Mouse (Mus musculus) common myeloid progenitor, adult 5-6 weeks (primary cell): ENCODE data around the gene Zdhhc25. TPM values are rescaled to one million over a fixed set of nuclear protein-coding genes. Genes with fewer than 3 reads are reported as not detected.

ENCODE experiments used
- ATAC-seq: replicated peaks from 2 replicates; pipeline ENCODE4 v1.8.0; 2016; ENCODE audit warnings: low read depth, mild to moderate bottlenecking, moderate TSS enrichment, inconsistent platforms; ENCODE audit not compliant: poor library complexity, severe bottlenecking
- total RNA-seq: library from RNA; stranded (forward); fragments of 200-1000, 187-1606 nt; gene quantifications from 2 replicates; pipeline ENCODE4 v1.2.3, GENCODE M21; 2017

Zdhhc25 gene
- not detected in 2 replicates for total RNA-seq

DNA sequence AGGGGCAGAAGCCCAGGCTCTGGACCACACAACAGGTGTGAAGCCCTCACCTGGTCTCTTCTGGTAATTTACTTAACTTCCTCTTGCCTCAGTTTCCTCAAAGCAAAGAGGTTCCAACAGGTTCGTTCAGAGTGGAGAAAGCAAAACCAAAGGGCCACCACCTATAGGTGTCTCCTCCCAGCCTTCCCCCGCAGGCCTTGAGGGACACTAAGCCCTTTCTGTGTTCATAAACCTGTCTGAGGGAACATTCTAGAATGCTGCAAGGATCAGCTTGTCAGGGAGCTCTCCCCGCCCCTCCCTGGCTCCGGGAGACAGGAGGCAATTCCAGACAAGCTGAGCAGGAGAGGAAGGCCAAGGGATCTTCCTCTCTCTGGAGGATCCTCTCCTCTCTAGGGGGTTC is at the start of gene Zdhhc25:
TSS of gene Zdhhc25 (plus strand) at position 301 of the 400 bp plus-strand sequence.
- no peak for ATAC-seq

DNA sequence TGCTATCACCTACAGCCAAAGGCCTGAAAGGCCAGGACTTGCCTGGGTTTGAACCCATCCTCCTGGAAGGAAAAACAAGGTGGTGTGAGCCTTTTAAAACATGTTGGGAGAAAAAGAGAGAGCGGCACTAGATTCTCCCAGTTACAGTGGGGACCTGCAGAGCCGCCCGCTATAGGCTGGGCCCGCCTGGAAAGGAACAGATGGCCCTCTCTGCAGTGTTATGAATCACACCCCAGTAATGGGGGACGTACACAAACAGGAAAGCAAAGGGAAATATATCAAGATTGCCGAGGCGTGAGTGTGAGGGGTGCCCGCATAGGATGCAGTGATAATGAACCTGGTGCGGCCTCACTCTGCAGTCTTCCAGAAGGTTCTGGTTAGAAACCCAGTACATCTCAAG is 47.2 kb upstream of the Zdhhc25 start:
- ATAC-seq, result no peak

GRCm38 (mm10) chr15:88555476-88555875 is 44.6 kb upstream of the Zdhhc25 start:
- ATAC-seq, result no peak

GRCm38 (mm10) chr15:88560637-88561036 is 39.5 kb upstream of the Zdhhc25 start:
- no peak for ATAC-seq

DNA sequence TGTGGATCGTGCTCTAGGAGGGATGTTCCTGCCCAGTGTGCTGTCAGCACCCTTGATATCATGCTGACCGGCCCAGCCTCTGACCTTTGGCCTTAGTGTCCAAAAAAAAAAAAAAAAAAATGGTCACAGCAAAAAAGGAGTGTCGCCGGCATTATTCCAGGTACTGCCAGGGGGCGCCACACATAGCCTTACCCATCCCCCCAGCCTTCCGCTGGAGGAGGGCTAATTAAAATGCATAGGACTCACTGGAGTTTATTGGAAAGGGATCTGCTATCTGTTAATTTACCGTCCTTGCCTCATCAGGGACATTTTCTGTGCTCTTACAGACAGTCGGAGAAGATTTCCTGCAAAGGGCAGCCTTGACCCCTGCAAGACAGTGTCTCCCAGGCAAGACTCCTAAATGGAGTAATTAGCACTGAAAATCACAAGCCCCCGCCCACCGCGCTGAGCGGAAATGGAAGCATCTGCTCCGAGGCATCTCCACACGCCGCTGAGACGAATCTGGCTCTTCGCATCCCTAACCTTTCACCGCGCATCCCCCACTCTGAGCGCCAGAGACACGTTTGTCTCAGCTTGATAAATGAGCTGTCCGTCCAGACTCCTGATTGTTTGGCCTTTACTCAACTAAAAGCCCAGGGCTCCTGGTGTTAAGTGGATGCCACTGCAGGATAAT is 38.9 kb upstream of the Zdhhc25 start:
- no peak for ATAC-seq

DNA sequence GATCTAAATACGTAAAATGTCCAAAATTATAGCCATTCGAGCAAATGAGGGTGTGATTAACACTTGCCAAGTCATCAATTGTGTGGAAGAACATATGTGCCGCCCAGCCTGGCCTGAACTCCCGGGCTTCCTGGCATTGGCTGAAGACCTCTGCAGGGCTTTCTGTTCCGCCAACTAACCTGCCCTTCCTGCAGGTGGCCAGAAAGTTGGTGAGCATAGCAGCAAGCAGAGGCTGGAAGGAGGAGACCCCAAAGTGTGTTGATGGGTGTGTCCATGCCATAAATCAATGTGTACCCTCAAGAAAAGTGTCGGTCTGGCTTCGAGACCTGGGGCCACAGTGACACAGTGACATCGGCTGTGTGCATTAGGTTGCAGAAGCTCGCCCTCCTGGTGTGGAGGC is 34.8 kb upstream of the Zdhhc25 start:
- ATAC-seq, result no peak

- ATAC-seq, result no peak
These were observed 34.3 kb upstream of the Zdhhc25 start for GRCm38 (mm10) chr15:88565806-88566205.

DNA sequence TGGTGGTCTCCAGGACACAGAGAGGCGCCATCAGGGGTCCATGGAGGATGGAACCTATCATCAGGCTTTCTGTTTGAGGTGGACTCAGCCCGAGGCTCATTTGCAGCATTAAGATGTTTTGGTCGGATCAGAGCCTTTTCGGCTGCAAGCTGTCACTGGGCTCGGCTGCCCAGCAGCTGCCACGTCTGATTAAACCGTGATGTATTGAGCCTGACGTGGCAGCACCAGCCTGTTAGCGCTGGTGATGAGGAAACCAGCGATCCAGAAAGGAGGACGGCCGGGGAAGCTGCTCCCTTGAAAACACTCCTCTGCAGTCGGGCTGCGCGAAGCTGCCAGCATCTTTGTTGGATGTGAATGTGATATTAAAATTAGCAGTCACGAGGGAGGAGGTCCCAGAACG is 29.4 kb upstream of the Zdhhc25 start:
- no peak for ATAC-seq

- no peak for ATAC-seq
These were observed 20.6 kb upstream of the Zdhhc25 start for GRCm38 (mm10) chr15:88579461-88579860.

GRCm38 (mm10) chr15:88602496-88602895 is 2.4 kb downstream of the Zdhhc25 start:
- no peak for ATAC-seq

DNA sequence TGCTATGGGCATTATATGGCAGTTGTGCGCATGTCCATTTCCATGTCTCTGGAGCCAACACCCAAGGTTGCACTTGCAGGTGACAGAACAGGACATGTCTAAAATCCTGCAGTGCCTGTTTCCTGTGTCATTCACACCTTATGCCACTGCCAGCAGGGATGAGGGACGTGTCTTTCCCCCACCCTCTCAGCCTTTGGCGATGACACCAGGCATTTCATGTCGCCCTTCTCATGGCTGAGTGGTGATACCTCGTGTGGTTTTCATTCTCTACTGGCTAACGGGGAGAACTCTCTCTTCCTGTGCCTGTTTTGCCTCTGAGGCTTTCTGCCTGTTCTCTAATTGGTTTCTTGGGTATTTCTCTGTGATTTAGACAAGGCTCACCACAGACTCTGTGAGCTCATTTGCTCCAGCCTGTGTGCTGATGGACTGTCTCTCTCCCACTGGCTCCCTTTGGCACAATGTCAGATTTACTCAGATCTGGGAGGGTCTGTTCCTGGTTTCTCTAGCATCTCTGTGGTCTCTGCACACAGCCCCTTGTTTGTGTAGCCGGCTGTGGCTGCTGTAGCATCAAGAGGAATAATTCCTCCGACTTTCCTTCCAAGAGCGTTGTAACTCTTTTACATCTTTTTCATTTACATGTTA is 3.1 kb downstream of the Zdhhc25 start:
- no peak for ATAC-seq

- ATAC-seq, result no peak
These were observed 3.6 kb downstream of the Zdhhc25 start for GRCm38 (mm10) chr15:88603733-88604119.

DNA sequence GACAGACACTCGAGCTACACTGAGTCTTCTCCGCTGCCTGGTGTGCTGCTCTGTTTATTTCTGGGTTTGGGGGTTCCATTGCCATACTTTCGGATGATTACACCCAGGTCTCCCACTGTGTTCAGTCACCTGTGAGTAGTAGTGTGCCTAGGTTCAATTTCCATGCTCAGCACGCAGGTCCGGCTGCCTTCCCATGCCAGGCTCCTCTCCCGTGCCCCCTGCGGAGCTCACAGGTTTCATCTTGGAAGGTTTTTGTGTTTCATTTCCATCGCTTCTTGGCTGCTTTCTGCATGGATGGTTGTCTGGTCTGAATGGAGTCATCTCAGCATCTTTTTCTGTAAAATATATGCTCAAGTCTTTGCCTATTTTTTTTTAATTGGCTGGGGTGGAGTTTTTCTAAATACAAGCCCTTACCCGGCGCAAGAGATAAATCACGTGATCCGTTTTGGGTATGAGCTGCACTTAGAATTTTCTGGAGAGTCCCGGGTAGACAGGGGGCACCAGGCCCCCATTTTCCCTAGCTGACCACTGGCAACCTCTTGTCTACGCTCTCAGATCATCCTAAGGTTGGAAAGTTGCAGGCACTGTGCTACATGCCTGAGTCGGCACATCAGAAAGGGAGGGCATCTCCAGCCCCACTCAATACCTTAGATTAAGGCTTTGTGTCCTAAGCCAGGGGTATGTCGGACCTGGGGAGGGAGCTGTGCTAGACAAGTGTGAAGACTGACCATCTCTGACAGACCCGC is 4.7 kb downstream of the Zdhhc25 start:
- no peak for ATAC-seq

DNA sequence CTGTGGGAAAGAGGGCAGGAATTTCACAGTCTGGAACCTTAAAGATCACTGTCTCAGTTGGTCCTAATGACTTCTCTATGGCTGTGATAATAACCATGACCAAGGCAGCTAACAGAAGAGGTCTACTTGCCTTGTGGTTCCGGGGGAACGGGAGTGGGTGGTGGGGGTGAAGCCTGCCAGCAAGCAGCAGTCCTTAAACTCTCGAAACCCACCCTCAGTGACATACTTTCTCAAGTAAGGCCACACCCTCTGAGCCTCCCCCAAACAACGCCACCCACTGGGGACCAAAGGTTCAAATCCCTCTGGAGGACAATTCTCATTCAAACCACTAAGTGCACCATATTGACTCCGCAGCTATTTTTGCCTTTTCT is 5.3 kb downstream of the Zdhhc25 start:
- ATAC-seq, result no peak

DNA sequence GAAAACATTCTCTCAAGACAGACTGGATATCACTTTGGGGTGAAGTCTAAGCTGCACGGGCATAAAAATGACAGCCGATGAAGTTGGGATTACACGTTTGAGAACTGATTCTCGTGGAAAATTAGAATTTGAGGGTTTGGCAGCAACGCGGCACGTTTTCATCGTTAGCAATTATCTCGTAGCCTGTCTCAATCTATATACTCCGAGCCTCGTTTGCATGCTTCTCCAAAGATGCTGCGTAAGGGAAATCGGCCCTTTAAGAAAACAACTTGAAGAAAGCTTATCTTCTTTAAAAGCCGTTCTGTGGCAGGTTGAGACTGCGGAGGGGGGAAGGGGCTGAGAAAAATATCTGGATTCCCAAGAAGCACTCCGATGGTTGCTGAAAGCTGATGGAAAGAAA is 17.0 kb downstream of the Zdhhc25 start:
- no peak for ATAC-seq

GRCm38 (mm10) chr15:88618008-88618773 is 18.1 kb downstream of the Zdhhc25 start:
- no peak for ATAC-seq

GRCm38 (mm10) chr15:88620017-88620416 is 19.9 kb downstream of the Zdhhc25 start:
- ATAC-seq, result no peak

DNA sequence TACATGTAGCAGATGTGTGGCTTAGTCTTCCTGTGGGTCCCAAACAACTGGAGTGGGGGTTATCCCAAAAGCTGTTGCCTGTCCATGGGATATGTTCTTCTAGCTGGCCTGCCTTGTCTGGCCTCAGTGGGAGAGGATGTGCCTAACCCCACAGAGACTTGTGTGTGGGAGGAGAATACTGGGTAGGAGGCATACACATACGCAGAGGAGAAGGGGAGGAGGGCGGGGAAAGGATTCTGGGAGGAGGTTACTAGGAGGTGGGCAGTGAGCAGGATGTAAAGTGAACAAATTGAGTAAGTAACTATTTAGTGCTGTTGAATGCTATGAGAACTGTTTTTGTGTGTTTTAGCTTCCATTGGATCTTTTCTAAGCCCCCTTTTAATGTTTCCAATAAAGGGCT is 23.8 kb downstream of the Zdhhc25 start:
- ATAC-seq, result no peak

- no peak for ATAC-seq
These were observed 24.8 kb downstream of the Zdhhc25 start for GRCm38 (mm10) chr15:88624874-88625277.

DNA sequence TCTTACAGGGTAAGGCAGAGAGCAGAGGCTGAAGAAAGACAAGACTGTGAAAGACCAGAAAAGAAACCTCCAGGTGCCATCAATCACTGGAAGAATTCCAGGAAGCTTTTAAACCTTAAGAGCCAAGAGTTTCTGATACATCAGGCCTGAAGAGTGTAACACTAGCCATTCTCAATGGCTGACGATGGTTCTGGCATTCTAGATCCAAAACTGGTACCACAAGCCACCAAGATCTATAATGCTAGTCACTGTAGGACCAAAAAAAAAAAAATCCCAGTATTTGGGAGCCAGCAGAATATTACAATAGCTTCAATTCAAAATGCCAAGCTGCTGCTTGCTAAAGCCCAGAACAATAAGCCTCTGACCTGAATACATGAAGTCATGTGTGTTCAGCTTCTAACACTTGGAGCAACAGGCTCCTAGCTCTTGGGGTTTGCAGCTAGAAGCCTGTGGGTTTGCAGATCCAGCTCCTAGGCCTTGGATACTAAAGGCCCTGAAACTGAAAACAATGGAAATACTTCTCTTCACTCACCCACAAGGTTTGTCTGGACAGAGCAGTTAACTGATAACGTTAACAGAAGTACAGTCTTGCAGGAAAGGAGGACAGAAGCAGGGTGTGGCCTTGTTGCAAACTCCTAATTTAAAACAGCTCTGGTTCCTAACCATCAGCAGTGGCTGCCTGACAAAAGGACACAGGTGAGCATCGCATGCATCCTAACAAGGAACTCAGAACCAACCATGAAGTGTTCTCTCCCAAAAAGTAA is 25.4 kb downstream of the Zdhhc25 start:
- ATAC-seq, result no peak
